Mouse (Mus musculus) natural killer cell, adult 2 months (primary cell): Measurements from ENCODE around the gene Fbxw10.

Experiments
- DNase-seq, 2 experiments: peaks; one replicate each; pipeline ENCODE4 v3.0.0; 2022; ENCODE audit warnings: low spot score in 2 of 2

Gene Fbxw10

DNA sequence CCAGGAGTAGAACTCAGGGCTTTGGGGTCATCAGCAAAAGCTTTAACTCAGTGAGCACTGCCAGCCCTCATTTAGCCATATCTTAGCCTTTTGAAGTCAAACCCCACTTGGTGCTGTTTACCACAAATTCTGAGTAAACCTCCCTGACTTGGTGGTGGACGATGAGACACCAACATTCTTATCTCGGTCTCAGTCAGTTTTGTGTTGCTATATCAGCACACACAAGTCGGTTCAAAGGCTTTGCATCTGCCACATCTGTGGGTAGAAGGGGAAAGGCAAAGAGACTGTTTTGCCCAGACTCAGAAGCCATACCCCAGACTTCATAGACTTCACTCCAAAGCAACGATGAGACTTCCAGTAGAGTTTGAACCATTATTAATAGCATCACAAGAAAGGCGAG, 2.3 kb upstream of the Fbxw10 start:
- DNase-seq: no peak

DNA sequence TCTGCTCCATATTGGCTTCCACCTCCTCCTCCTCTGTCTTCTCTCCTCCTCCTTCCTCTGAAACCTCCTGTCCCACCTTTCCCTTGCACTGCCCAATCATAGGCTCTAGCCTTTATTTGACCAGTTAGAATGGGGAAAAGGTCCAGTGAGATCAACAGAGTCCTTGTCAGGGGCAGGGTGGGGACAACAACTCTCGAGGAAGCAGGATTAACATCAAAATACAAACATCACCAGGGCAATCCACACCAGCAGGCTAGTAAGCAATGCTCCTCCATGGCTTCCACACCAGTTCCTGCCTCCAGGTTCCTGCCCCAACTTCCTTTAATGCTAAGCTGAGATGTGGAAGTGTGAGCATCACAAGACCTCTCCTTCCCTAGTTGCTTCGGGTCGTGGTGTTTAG, 1.1 kb upstream of the Fbxw10 start:
- no peak for DNase-seq

DNA sequence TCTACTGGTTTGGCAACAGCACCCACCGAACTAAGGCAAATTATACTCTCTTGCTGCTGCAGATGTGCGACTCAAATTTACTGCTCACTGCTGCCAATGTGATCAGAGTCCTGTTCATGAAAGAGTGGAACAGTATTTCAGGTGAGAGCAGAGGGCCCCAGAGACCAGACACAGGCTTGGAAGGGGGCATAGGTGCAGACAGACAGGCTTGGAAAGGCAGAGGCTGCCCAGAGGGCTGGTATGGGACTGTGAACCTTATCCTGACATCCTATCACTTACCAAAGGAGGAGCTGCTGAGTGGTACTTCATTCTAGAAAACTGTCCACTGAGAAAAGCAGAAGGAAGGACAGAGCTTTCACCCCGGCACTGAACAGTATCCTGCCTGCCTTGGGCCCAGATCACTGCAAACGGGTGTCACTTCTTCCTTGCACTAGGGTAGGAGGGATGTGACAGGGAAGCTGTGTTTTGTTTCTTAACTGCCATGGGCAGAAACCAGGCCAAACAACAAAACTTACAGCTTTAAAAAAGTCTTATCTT, 854 bp downstream of the Fbxw10 start:
- peak; percentile 1 to 2 for DNase-seq

DNA sequence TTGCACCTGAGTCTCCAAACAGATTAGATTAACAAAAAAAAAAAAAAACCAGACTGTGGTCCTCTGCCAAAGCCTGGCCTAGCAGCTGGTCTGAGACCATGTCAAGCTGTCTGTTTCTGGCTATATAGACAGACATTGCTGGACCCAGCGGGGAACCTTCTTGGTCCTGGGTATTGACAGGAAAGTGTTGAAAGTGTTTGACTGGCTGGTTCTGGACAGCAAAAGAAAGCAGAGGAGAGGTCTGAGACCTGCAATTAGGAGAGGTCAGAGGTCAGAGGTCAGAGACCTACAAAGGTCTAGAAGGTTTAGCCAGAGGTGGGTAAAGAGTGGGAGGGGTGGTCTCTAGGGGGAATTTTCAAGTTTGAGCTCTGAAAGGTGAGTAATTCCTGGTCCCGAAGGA, 1.4 kb downstream of the Fbxw10 start:
- no peak for DNase-seq

DNA sequence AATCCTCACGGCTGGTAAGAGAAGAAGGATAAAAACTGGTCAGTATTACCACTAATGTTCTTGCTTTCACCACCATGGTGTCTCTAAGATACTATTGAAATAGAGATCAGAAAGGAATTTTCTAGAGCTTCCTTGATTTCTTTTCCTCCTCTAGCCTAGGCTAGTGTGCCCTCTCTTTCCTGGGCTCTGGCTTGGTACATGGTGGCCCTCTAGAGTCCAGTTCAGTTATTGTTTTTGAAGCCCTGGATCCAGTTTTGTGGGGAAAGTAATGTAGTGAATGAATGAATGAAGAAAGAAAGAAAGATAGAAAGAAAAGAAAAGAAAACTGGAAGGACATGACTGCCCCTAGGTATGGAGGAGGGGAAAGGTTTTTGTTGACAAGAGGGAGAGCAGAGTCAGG, 4.3 kb downstream of the Fbxw10 start:
- DNase-seq: no peak

DNA sequence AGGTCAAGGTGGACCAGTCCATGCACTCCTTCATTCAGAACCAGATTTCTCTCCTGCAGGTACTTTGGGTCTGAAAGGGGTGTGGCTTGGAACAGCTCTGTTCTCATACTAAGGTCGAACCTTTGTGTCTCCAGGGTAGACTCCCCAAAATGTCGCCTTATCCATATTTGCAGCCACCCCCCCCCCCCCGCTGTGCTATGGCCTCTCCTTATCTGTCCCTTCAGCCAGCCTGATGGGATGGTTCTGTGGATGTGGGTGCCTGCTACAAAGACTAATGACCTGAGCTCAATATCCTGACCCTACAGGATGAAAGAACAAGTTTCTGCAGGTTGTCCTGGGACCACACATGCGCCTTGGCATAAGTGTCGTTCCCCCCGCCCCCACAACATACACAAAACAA, 6.5 kb downstream of the Fbxw10 start:
- no peak for DNase-seq

DNA sequence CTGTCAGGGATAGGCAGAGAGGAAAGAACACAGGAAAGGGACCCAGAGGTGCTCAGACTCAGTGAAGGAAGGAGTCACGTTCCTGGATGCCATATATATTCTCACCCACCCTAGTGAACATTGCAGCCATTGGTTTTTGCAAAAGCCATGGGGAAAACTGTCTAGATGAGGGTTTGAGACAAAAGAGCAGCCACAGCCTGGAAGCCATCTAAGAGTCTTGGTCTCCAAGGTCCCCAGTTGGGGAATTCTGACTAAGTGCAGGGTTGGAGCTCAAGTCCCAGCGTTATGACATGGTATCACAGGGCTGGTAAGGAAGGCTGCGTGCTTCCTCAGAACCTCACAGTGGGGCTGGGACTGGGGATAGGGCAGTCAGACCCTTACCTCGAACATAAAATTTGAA, 18.7 kb downstream of the Fbxw10 start:
- DNase-seq: no peak

DNA sequence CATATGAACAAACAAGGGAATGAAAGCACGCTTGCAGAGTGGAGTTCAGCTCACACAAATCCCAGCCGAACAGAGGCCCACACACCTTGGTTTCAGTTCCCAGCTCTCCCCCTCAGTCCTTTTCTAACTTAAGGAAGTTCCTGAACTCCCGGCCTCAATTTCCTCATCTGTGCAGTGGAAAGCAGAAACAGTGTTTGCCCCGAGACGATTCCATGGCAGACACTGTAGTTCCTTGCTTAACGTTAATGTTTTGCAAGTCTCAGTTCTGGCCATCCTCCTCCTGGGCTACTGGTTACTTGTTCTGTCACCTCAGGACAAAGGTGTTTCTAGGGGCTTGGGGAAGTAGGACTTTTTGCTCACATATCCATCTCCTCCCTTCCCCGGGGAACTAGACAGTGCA, 19.8 kb downstream of the Fbxw10 start:
- DNase-seq: no peak

DNA sequence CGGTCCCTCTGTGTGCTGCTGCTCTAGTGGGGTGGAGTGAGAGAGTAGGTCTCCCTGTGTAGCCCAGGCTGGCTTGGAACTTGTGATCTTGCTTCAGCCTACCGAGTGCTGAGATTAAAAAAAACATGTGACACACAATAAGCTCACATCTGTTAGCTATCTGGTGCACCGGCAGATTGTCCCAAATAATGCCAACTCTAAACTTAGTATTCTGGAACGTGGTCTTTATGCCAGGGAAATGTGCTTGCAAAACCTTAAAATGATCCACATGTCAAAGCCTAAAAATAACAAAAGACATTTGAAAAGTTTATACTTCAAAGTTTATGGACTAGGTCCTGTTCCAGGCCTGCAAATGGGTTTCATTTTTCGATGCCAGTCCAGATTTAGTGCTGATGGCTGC, 22.3 kb downstream of the Fbxw10 start:
- no peak for DNase-seq

DNA sequence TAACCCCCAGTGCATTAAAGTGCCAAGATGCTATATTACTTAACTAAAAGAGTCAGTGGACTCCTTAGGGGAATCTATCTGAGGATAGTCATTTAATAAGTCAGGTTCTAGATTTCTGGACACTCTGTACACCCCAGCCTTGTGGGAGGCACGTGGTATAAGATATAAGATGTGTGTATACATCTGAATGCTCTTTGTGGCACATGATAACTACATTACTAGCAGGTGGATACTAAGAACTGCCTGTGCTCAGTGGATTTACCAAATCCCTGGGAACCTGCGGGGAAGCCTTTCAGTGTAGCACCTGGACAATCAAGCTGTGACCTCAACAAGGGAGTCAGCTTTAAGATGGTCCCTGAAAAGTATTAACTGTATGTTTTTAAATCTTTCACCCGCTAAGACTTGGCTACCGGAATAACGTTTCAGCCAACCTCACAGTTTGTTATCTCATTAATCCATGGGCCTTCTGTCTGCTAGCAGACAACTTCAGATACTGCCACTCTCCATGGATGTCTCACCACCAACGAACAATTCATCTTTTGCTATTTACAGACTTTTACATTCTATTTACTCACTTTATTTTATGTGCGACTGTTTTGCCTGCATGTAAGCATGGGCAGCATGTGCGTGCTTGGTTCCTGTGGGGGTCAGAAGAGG, 23.0 kb downstream of the Fbxw10 start:
- DNase-seq: no peak

DNA sequence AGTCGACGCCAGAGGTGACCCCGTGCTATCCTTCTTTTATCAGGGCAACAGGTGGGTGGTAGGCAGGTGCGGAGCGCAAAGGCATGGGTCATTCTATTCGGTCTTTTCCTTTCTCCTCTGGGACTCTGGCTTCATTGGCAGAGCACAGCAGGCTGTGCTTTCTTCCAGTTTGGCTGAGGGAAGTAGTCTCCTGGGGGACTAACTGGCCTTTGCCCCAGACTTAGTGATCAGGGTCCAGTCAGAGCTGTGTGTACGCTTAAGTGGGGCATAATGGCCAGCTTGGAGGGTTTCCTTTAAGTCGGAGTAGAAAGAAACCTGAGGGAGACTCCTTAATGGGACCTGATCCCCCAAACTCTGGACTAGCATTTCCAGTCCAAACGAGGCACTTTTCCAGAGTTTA, 26.6 kb downstream of the Fbxw10 start:
- no peak for DNase-seq

DNA sequence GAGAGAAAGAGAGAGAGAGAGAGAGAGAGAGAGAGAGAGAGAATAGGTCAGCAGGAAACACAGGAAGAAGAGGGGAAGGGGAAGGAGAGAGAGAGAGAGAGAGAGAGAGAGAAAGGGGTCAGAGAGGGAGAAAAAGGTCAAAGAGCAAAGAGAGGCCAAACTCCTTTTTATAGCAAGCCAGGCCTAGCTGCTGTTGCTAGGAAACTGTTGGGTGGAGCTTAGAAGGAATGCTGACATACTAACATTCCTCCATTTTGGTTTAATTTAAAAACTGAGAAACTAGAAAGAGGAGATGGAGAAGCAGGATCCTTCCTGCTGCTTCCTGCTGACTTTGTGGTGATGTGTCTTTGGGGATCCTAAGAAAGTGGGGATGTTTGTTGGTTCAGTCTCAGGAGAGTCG, 28.8 kb downstream of the Fbxw10 start:
- DNase-seq: no peak

DNA sequence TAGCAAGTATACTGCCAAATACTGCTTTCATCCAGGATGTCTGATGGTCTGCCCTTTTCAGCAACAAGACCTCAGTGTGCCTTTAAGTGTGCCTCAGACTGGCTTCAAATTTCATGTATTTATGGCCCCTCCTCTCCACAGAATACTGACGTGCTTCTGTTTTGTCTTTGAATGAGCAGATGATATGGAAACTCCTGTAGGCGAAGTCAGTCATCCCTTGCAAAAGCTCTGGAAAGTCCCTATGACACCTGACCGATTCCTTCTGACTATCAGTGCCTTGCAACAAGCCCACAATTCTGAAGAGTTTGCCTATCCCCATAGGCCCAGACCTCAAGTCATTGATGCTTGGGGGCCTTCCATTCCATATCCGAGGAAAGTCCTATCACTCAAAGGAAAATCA, 29.6 kb downstream of the Fbxw10 start:
- DNase-seq: no peak

DNA sequence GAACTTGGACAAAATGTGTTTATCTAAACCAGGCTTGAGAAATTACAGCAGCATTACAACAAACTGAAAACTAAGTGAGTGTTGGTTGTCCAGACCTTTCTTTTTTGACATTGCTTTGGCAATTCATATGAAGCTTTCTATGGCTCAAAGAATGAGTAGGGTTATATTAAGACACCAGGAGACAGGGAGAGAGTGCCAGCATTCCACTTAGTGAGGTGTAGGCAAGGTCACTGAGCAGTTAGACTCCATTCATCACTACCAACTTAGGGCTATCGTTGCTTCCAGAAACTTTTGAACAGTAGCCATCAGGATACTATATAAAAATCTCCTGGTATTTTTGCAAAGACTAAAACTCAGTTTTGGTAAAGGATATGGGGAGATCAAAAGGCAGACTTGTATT, 30.5 kb downstream of the Fbxw10 start:
- no peak for DNase-seq

DNA sequence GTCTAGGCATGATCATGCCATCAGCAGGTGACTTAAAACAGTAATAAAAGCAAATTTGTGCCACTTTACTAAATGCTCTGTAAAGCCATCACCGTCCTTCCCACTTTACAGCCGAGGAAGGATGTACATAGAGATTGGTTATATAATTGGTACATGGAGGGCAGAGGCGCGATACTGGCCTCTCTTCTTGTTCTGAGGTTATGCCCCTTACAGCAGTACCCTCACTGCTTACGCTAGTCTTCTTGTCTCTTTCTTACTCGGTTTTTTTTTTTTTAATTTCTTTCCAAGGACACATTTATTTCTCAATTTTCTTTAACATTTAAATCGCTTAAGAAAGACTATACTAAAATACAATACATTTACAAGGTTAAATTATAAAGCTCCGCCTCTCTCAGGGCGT, 31.9 kb downstream of the Fbxw10 start:
- DNase-seq: no peak

DNA sequence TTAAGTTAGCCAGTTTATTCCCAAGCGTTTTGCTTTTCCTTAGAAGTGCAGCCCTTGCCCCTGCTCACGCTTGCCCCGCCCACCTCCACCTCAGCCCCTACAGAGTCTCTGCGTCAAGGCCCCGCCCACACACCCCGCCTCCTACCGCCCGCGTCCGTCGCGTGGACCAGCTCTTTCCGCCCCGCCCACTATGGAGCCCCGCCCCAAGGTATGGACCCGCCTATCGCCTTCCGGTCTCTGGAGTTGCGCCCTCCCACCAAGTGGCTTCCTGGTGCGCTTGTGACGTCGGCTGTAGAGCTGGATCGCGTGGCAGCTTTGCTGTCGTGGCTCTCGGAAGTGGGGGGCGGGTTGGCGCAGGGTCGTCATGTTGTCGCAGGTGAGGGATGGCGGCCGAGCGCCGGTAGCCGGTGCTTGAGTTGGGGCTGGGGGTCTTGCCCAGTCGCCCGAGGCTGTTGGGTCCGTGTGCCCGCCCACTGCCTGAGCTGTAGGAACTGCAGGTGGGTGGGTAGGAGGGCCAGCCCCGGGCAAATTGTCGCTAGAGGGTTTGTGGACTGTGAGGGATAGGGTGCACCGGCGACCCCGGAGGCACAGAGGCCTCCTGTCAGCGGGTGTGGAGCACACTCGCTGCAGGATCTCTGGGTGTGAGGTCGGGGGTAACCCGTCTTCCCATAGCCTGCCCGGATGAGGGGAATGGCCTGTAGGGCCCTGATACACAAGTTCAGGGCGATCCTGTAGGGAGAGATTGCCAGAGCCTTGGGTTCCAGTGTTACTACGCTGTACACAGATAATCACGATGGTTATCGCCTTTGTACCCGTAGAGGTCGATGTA, 32.6 kb downstream of the Fbxw10 start, which contains the start of gene Tvp23b:
Gene Tvp23b (plus strand): TSS at position 236 of the 829 bp plus-strand sequence.
- DNase-seq: peak; percentile 96 to 98

DNA sequence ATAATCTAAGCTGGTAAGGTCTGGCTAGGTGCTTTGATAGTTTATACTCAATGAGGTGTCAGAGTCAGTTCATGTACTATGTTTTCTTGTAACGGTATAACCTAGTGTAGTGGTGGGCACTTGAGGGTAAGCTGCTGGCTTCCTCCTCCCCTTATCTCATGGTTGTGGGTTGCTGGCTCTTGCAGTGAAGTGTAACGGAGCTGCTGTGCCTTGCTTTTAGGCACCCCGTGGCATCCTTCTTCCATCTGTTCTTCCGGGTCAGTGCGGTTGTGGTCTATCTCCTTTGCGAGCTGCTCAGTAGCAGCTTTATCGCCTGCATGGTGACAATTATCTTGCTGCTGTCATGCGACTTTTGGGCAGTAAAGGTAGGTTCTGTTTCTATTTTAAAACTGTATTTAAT, 36.5 kb downstream of the Fbxw10 start:
- DNase-seq: no peak

DNA sequence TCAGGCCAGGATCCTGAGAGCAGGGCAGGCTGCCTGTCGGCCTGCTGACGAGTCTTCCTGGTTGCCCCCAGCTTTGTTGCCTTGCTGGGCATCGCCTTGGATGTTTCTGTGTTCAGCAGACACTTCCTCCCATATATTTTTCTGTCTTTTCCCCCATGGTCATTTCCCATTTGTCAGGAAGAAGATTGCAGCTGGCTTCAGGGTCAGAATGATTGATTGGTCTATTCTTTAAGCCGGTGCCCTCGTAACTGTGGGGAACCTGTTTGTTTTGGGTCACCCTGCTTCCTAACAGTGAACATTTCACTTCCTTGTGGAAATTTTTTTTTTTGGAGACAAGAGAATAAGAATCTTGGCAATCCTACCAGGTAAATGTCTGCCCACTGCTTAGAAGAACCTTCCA, 38.5 kb downstream of the Fbxw10 start:
- no peak for DNase-seq

DNA sequence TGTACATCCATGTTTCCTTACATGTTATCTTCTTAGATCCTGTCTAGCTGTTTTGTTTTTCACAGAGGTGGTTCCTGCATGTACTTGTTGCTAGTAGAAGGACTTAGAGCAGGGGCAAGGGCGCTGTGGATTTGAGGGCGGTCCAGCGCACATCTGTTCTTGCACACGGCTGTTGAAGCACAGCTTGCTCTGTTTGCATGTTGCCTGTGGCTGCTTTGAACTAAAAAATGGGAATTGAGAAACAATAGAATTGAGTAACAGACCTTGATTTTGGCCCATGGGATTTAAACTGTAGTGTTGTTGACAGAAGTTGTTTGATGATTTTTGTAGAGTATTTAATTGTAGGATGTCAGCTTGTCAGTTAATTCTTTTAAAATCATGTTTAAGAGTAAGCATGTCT, 43.9 kb downstream of the Fbxw10 start:
- no peak for DNase-seq

DNA sequence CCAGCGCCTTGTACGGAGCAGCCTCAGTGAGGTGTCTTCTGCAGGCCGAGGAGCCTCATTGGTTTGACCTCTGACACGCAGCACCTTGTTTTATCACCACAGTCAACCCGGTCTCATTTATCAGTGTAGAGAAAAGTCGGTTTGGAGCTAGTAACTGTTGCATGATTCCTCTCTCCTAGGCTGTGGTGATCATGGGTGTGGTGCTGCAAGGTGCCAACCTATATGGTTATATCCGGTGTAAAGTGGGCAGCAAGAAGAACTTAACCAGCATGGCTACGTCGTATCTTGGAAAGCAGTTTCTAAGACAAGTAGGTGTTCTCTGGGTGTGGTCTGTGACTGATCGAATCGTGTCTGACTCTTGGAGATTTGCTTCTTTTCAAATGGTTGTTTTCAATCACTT, 44.9 kb downstream of the Fbxw10 start:
- DNase-seq: no peak

DNA sequence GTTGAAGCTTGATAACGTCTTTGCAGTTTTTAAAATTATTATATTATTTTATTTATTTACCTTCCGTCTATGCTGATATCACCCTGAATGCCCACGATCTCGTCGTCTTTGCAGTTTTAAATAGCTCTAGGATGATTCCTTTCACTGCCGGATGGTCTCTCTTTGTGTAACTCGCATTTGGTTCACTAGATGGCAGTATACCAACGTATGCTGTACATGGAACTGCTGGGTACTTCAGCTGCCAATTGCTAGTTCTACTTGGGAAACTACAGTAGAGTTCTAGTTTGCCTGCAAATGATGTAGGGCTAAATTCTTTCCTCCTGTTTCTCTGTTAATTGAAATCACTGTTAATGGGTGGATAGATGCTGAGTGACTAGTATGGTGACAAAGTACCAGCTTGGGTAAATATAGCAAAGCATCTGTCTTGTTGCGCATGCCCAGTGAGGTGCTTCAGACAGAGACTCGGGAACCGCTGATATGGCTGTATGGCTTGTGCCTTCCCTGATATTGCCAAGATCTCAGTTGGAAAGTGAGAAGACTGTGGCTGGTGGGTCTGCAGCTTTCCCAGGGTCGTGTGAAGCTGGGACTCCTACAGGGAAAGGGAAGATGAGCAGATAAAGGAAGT, 54.9 kb downstream of the Fbxw10 start:
- DNase-seq: peak; percentile 16 to 26

DNA sequence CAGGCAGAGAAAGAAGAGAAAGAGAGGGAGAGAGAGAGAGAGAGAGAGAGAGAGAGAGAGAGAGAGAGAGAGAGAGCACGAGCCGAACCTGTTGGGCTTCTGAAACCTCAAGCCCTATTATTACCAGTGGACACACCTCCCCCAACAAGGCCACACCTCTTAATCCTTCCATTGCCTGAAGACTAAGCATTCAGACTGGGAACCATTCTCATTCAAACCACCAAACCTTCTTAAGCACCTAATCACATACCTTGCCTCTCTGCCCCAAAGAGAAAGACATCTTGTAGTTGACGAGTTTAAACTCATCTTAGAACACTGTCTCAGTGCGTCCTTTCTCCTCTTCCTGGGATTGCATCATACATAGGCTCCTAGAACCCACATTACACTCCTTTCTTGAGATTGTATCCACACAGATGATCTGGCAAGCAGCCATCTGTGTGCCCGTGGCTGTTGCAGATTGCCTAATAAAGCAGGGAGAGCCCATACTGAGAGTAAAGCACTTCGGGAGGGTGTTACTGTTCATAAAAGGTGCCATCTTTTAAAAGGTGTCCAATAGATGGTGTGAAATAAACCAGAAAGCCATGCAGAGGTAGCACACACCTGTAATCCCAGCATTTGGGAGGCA, 57.1 kb downstream of the Fbxw10 start:
- no peak for DNase-seq
